Mouse (Mus musculus) adrenal gland, postnatal 4 days (tissue): ENCODE results near the gene Ganab. TPM values are rescaled to one million over a fixed set of nuclear protein-coding genes. Genes with fewer than 3 reads are reported as not detected.
A peak's percentile ranks its signal among the peaks of the same experiment; 100 is the strongest.
"Not testable (repeated sequence)": the region's sequence is repeated elsewhere in the genome, so short reads cannot be mapped to it uniquely, and the experiment has no call there.

ENCODE experiments used
- DNase-seq, 2 experiments: peaks; one replicate each; pipeline ENCODE4 v3.0.0; 2021 to 2022; ENCODE audit warnings: low spot score in 2 of 2, mixed read lengths in 2 of 2
- total RNA-seq, 2 experiments: library from RNA; stranded (reverse); gene quantifications; 2 replicates each; pipeline ENCODE4 v1.2.3; 2021

Ganab gene
- total RNA-seq, 2 experiments from 2014 or later = 183 to 194 TPM

DNA sequence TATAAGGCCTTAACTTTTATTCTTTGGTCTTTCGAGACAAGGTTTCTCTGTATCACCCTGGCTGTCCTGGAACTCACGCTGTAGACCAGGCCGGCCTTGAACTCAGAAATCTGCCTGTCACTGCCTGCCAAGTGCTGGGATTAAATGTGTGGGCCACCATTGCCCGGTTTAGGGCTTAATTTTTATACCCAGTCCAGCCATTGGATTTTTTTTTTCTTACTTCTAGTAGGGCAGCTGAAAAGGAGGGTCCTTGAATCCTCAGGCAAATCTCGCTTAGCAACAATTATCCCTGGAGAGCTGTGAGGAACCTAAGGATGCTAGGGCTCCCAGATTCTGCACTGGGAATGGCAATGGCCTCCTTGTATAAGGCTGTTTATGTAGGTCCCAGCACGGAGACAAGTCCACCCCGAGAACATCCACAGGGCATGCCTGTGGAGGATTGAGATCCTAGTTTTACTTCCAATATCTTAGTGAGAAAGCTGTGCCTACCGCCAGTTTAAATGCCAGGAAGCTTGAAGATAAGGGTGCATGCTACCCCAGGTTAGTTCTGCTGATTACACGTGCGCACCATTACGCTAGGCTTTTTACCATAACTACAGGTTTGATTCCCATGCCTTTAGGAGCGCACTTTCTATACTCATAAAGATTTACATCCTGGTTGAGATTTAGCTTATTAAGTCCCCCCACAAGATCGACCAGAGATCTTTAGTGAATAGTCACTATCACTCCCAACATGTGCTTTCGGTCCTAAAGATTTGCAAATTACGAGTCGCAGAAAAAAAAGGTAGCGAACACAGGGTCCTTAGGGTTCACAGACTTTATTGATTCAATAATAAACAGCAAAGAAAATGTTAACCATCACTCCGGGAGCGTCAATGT is 10.0 kb upstream of the Ganab start:
- DNase-seq = no peak

DNA sequence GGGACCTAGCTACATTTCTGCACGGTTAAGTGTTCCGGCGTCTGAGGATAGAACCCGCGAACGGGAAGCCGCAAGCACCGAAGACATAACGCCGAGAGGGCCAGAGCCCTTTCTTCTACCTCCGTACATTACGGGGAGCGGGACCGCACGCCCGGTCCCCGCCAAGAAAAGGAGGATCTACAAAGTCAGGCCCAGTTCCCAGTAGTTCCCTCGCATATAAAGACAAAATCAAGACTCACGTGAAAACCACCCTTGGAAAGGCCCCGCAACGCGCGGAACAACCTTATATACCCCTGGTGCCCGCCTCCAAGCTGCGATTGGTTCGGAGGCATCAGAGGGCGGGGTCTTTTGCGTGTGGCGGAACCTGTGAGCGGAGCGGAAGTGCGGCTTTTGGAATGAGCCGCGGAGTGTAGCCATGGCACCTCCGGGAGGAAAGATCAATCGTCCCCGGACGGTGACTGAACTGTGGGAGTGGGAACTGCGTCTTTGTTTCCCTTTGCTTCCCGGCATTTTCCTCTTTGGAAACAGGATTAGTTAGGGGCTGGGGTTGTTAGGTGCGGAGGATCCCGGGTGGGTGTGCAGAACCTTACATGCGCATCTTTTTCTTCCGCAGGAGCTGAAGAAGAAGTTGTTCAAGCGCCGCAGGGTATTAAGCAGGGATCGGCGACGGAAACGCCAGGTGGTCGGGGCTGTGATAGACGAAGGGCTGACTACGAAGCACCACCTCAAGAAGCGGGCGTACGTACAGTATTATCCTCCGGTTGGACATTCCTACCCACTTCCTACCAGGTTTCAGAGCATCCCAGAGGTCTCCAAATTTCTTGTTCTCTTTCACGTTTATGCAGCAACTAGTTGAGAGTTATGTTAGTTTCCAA is 9.1 kb upstream of the Ganab start, which contains the start of the genes 1810009A15Rik and Gm49416:
TSS of gene 1810009A15Rik (plus strand) at position 343 of the 875 bp plus-strand sequence.
TSS of gene Gm49416 (plus strand) at position 416 of the 875 bp plus-strand sequence.
- DNase-seq = peak; percentile 78 to 91

DNA sequence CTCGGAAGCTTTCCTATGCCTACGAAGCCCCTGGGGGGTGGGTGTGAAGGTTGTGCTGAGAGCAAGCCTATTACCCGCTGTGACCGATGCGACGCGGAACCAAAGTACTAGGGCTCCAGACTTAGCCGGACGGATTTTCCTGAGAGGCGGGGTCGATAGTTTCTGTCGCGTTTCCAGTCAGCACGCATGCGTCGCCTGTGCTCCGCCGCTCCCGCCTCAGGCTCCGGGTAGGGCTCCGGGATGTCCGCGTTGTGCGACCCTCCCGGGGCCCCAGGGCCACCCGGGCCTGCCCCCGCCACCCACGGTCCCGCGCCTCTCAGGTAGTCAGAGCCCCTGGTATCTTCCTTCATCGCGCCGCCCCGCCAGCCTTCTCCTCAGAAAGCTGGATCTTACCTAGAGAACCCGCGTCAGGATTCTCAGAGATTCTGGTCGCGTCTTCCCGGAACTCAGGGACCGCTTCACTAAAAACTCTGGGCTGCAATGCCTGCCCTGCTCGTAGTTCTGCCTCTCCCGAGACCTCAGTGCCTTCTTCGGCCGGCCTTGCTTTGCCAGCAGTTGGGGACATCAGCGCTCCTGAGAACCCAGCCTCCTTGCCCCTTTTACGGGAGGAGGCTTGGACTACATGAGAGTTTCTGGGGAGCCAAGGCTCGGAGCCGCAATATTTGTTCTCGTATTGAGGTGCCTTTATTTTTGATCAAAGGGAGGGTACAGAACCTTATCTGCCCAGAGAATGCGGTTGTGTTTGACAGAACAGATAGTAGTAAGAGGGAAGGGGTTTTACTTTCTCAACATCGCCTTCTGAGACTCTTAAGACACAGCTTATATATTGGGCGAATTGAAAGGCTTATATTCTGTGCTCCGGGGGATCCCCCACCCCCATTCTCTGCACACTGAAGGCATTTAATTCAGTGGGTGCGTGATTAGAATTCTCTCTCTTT is 4.8 kb upstream of the Ganab start, which contains the start of gene Ints5:
TSS of gene Ints5 (plus strand) at position 177 of the 938 bp plus-strand sequence.
- peak; percentile 65 to 74 for DNase-seq

- no peak for DNase-seq
Observed at GRCm38 (mm10) chr19:8895397-8895960, 2.4 kb upstream of the Ganab start.

DNA sequence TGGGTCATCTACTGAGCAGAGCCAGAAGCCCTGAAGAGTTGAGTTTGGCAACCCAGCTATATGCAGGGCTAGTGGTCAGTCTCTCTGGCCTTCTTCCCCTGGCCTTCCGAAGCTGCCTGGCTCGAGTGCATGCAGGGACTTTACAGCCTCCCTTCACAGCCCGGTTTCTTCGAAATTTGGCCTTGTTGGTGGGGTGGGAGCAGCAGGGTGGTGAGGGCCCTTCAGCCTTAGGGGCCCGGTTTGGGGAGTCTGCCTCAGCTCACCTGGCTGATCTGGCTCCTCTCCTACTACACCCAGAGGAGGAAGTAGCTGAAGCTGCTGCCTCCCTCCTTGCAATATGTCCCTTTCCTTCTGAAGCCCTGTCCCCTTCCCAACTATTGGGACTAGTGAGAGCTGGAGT is 1.6 kb upstream of the Ganab start:
- DNase-seq = not testable (repeated sequence)

DNA sequence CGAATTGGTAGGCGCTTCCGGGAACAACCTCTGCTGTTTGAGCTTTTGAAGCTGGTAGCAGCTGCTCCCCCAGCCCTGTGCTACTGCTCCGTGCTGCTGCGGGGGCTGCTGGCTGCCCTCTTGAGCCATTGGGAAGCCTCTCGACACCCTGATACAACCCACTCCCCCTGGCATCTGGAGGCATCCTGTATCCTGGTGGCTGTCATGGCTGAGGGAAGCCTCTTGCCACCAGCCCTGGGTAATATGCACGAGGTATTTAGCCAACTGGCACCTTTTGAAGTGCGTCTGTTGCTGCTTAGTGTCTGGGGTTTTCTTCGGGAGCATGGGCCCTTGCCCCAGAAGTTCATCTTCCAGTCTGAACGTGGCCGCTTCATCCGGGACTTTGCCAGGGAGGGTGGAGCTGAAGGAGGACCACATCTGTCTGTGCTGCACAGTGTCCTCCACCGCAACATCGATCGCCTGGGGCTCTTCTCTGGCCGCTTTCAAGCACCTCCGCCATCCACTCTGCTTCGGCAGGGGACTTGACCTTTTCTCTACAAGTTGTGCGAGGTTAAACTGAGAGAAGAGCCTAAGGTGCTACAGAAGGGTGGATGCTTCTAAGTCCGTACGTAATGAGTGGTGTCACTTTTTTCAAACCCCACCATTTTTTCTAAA is 533 bp upstream of the Ganab start:
- peak in 1 of 2 experiments; percentile 37 for DNase-seq

DNA sequence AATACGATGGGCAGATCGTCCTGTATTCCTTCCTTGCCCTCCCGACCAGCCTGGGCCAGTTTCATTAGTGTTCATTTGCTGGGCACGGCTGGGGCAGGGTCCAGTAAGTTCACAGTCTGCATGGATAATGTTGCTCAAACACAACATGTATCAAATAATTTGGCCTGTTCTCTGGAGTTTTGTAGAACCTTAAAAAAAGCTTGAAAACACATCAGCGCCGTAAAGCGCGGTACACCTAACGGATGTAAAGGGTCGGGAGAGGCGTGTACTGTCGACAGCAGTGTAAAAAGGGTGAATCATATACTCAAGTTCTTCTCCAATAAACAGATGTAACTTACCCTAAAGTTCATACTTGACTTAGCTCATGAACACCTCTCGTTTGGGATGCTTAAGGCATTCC is 705 bp downstream of the Ganab start:
- DNase-seq = no peak

DNA sequence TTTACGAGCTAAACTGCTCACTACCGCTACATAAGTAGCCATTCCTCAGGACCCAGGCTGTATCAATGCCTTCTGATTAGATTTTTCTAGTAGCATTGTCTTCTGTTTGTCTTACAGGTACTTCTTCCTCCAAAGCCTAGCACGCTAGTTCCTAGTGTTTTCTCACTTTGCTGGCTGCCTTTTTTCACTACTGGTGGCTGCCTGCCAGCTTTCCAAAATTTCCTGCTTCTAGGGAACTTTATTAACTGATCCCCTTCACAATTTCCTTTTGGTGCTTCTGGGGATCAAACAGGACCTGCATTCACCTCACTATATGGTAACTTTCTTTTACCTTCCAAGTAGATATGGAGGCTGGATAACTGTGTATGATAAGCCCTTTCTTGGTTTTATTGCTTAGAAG is 1.2 kb downstream of the Ganab start:
- no peak for DNase-seq

DNA sequence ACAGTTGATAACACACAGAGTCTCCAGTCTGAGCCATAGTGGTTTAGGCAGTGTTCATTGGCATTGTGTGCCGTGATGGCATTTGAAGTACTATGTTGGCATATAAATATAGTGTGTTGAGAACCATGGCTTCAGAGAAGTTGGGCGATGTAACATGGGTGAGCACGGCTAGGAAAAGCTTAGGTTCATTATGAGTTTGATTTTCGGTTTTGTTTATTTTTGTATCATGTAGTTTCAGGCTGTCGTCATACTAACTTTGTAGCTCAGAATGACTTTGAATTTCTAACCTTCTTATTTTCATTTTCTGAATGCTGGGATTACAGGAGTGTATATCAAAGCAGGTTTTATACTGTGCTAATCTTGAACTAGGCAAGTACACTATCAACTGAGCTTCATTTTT is 5.5 kb downstream of the Ganab start:
- DNase-seq = no peak

- DNase-seq = no peak
Observed at GRCm38 (mm10) chr19:8908531-8908930, 10.7 kb downstream of the Ganab start.

DNA sequence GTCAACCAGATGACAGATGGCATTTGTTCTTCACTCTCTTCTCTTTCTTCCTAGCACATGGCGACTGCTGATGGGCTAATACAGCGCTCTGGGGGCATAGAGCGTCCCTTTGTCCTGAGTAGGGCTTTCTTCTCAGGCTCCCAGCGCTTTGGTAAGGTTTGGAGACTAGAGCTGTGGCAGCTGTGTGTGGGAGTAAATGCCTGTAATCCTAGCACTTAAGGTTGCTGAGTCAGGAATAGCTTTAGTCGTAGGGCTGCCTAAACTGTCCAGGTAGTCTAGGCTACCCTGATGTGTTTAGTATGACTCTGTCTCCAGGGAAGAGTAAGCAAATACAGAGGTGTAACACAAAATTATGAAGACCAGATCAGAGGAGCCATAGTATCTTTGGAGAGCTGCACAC is 13.9 kb downstream of the Ganab start:
- DNase-seq = no peak

DNA sequence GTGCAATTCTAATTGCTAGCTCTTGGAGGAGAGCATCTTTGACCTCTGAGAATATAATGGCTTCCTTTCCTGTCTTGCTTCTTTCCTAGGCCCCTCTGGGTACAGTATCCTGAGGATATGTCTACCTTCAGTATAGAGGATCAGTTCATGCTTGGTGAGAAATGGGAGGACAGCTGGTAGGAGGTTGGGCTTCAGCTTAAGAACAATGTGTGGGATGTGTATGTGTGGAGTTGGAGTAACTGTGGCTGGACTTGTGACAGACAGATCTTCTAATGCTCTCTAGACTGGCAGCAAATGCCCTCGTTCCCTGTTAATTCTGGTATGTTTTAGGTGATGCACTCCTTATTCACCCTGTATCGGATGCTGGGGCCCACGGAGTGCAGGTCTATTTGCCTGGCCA is 16.3 kb downstream of the Ganab start:
- no peak for DNase-seq

- no peak for DNase-seq
Observed at GRCm38 (mm10) chr19:8919000-8919399, 21.1 kb downstream of the Ganab start.

GRCm38 (mm10) chr19:8919684-8920072 is 21.8 kb downstream of the Ganab start:
- no peak for DNase-seq

GRCm38 (mm10) chr19:8920073-8920736 is 22.3 kb downstream of the Ganab start, which contains the start of gene B3gat3:
Gene B3gat3, plus strand, starts transcription at chr19:8920374.
- DNase-seq = peak; percentile 82 to 89

DNA sequence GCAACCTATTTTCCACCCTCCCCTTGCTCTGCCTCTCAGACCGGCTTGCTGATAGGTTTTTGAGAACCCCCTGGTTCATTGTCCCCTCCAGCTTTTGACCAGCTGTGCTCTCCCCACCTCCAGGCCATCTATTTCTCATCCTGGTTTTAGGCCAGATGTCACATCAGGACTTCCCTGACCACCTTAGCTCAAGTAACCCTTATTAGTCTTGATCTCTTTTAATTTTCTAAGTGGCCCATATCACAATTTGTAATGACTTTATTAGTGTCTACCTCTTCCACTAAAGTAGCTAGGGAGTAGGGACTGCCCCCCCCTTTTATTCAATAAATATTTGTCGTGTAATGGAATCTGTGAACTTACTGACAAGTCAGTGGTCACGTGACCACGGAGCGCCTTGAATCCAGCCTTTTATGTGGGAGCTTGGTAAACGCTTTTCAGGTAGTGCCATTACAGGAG is 23.0 kb downstream of the Ganab start:
- no peak for DNase-seq

GRCm38 (mm10) chr19:8921741-8922140 is 23.9 kb downstream of the Ganab start:
- DNase-seq = no peak

GRCm38 (mm10) chr19:8926766-8927165 is 28.9 kb downstream of the Ganab start:
- no peak for DNase-seq

DNA sequence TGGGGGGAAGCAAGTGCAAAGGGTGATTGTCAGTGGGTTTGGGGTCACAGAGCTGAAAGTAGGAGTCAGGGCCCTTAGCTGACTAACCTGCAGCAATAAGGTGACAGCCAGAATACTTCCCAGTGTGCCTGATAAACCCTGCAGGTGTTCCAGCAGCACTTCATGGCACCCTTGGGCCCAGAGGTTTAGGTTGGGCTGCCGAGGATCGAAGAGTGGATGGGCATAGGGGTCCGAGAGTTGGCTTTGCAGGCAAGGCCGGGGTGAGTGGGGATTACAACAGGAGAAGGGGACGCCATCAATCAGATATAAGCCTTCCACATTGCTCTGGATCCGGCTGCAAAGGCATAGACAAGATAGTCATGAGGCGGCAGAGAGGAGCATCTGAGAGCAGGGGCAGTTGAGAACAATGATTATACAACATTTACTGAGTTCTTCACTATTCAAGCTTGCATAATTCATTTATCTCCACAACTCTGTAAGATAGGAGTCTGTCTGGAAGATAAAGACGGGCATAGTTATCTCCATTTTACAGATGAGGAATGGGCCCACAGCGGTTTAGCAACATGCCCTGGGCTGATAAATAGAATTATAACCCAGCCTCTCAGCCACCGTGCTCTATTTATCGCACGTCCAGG is 30.1 kb downstream of the Ganab start:
- DNase-seq = no peak
